Mouse (Mus musculus) layer of hippocampus, postnatal 14 days (tissue): ENCODE measurements around the gene Npw. TPM values are rescaled to one million over a fixed set of nuclear protein-coding genes. Genes with fewer than 3 reads are reported as not detected.

ENCODE experiments used
- total RNA-seq, 2 experiments: library from RNA; stranded (reverse); gene quantifications; 2 replicates each; pipeline ENCODE4 v1.2.3; 2021

Npw gene
- total RNA-seq, 2 experiments from 2014 or later: 3.7 to 3.9 TPM

Other genes starting within 250 kb of the Npw start
- 100 to 1,000 TPM; 133 to 141 TPM for gene Rnps1, start 243.9 kb downstream of the Npw start, total RNA-seq
- gene Eci1, start 231.8 kb downstream of the Npw start, total RNA-seq: 10 to 100 TPM; 25.4 to 28.0 TPM
- 1 to 10 TPM; 5.2 to 8.1 TPM for gene Dnase1l2, start 215.4 kb downstream of the Npw start, total RNA-seq
- 10 to 100 TPM; 27.8 to 32.3 TPM for gene E4f1, start 188.1 kb downstream of the Npw start, total RNA-seq
- gene Pgp, start 188.1 kb downstream of the Npw start, total RNA-seq: 10 to 100 TPM; 71.8 to 73.5 TPM
- gene Bricd5, start 184.6 kb downstream of the Npw start, total RNA-seq: 1 to 10 TPM; 1.0 to 2.1 TPM
- gene Mlst8, start 179.4 kb downstream of the Npw start, total RNA-seq: 10 to 100 TPM; 30.7 to 32.1 TPM
- gene Caskin1, start 169.9 kb downstream of the Npw start, total RNA-seq: 100 to 1,000 TPM; 155 to 161 TPM
- gene Traf7, start 130.5 kb downstream of the Npw start, total RNA-seq: 10 to 100 TPM; 93.6 to 96.0 TPM
- gene Rab26, start 124.2 kb downstream of the Npw start, total RNA-seq: 10 to 100 TPM; 60.1 to 69.3 TPM
- gene Pkd1, start 108.6 kb downstream of the Npw start, total RNA-seq: 10 to 100 TPM; 71.1 to 85.9 TPM
- 100 to 1,000 TPM; 160 to 162 TPM for gene Tsc2, start 25.8 kb downstream of the Npw start, total RNA-seq
- gene Nthl1, start 25.8 kb downstream of the Npw start, total RNA-seq: 1 to 10 TPM; 3.9 to 5.3 TPM
- 10 to 100 TPM; 47.9 to 52.4 TPM for gene Slc9a3r2, start 8.1 kb downstream of the Npw start, total RNA-seq
- 10 to 100 TPM; 36.5 to 40.7 TPM for gene Zfp598, start 11.2 kb upstream of the Npw start, total RNA-seq
- gene Syngr3, start 31.5 kb upstream of the Npw start, total RNA-seq: 100 to 1,000 TPM; 197 to 204 TPM
- 10 to 100 TPM; 18.5 to 19.8 TPM for gene Gfer, start 37.7 kb upstream of the Npw start, total RNA-seq
- 1 to 10 TPM; 2.7 to 4.4 TPM for gene Noxo1, start 37.8 kb upstream of the Npw start, total RNA-seq
- gene Tbl3, start 49.2 kb upstream of the Npw start, total RNA-seq: 10 to 100 TPM; 28.5 to 29.1 TPM
- not detected for gene Rnf151, start 59.6 kb upstream of the Npw start, total RNA-seq
- 100 to 1,000 TPM; 494 to 506 TPM for gene Rps2, start 59.7 kb upstream of the Npw start, total RNA-seq
- 100 to 1,000 TPM; 186 to 200 TPM for gene Ndufb10, start 66.0 kb upstream of the Npw start, total RNA-seq
- gene Rpl3l, start 69.4 kb upstream of the Npw start, total RNA-seq: 1 to 10 TPM in 1 of 2 experiments, under 1 TPM in 1; 0.79 to 1.0 TPM
- gene Msrb1, start 78.2 kb upstream of the Npw start, total RNA-seq: 10 to 100 TPM; 44.4 to 51.2 TPM
- gene Hs3st6, start 94.5 kb upstream of the Npw start, total RNA-seq: not detected
- gene Meiob, start 145.8 kb upstream of the Npw start, total RNA-seq: not detected
- 100 to 1,000 TPM; 107 to 112 TPM for gene Hagh, start 181.7 kb upstream of the Npw start, total RNA-seq
- 10 to 100 TPM; 18.1 to 18.2 TPM for gene Fahd1, start 191.9 kb upstream of the Npw start, total RNA-seq
- not detected for gene Igfals, start 207.5 kb upstream of the Npw start, total RNA-seq
- 10 to 100 TPM; 37.7 to 43.4 TPM for gene Nubp2, start 227.9 kb upstream of the Npw start, total RNA-seq
- 10 to 100 TPM; 40.9 to 41.2 TPM for gene Spsb3, start 228.2 kb upstream of the Npw start, total RNA-seq
- 10 to 100 TPM; 66.9 to 83.2 TPM for gene Eme2, start 236.6 kb upstream of the Npw start, total RNA-seq
- 10 to 100 TPM; 73.0 to 76.3 TPM for gene Mrps34, start 236.7 kb upstream of the Npw start, total RNA-seq
- 10 to 100 TPM; 48.6 to 53.8 TPM for gene Nme3, start 238.0 kb upstream of the Npw start, total RNA-seq